Mouse (Mus musculus): ENCODE measurements around the gene Gpr31b.

DNA sequence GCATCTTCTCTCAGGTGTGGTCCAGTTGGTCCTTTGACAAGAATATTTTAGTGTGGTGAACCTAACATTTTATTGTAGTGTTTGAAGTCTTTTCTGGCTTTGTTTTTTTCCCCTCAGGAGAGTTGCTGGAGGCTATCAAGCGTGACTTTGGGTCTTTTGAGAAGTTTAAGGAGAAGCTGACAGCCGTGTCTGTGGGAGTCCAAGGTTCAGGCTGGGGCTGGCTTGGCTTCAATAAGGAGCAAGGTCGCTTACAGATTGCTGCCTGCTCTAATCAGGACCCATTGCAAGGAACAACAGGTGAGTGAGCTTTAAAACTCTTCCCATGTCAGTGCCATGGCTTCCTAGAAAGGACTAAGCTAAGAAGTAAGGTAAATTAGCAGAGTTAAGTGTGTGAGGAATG is 38.8 kb downstream of the Gpr31b start:
- no peak for TF ChIP-seq CTCF (IDR thresholded peaks at IDR 0.05; ENCODE audit: borderline replicate concordance, extremely low read depth, insufficient read depth, insufficient read length)
- no peak for TF ChIP-seq POLR2A (IDR thresholded peaks at IDR 0.05; ENCODE audit: borderline replicate concordance, extremely low read depth, insufficient read depth, insufficient read length, poor library complexity, severe bottlenecking)

Measured in brain, embryonic 14.5 days (tissue).